Mouse (Mus musculus) lung, postnatal 0 days (tissue): Measurements from ENCODE around the gene Fev.

Experiments
- CTCF ChIP-seq: IDR thresholded peaks from 2 replicates; pipeline ENCODE4 v1.5.1; 2016; ENCODE audit warnings: antibody characterized with exemption, mild to moderate bottlenecking
- EP300 ChIP-seq: IDR thresholded peaks from 2 replicates; pipeline ENCODE4 v1.6.1; 2016; ENCODE audit warnings: antibody characterized with exemption, mild to moderate bottlenecking, control low read depth

DNA sequence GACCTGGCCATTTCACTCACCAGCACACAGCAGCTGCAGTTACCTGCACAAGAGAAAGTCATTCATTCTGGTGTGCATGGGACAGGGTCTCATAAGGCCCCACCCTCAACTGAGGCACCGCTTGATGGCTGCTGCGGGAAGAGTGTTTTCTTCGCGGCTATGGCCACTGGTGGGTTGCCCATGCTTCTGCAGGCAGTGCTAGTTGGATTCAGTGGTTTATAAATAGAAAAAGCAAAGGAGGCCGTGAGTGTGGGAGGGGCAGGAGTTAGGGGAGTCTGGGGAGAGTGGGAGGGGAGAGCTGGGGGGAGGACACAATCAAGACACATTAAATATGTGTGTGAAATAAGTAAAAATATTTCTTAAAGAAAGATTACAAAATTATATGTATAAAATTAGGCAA, 42.1 kb downstream of the Fev start:
- TF ChIP-seq CTCF = no peak
- no peak for TF ChIP-seq EP300
